Mouse (Mus musculus) hindbrain, embryonic 15.5 days (tissue): Measurements from ENCODE around the gene Dnajb5. TPM values are rescaled to one million over a fixed set of nuclear protein-coding genes. Genes with fewer than 3 reads are reported as not detected.

Experiments
- ATAC-seq: fragments of 200-750 bp; cut with Nextera tagmentation; 2 replicates; pipeline ENCODE4 v1.8.0; 2017; ENCODE audit warnings: low read depth, moderate number of reproducible peaks, moderate TSS enrichment; ENCODE audit not compliant: low FRiP score
- H3K27ac ChIP-seq: fragments of 300-500 bp; sonication (generic); replicated peaks from 2 replicates; pipeline ENCODE4 v1.5.1; 2015; ENCODE audit warnings: mild to moderate bottlenecking, inconsistent platforms
- H3K27me3 ChIP-seq: fragments of 300-500 bp; sonication (generic); 2 replicates; pipeline ENCODE4 v1.6.1; 2015; ENCODE audit warnings: control low read depth, inconsistent platforms
- H3K36me3 ChIP-seq: fragments of 300-500 bp; sonication (generic); 2 replicates; pipeline ENCODE4 v1.6.1; 2015; ENCODE audit warnings: control low read depth, inconsistent platforms
- H3K4me1 ChIP-seq: fragments of 300-500 bp; sonication (generic); replicated peaks from 2 replicates; pipeline ENCODE4 v1.6.1; 2015; ENCODE audit warnings: control low read depth, inconsistent platforms
- H3K4me2 ChIP-seq: fragments of 300-500 bp; sonication (generic); 2 replicates; pipeline ENCODE4 v1.6.1; 2015; ENCODE audit warnings: moderate library complexity, mild to moderate bottlenecking, inconsistent platforms
- H3K4me3 ChIP-seq: fragments of 300-500 bp; sonication (generic); 2 replicates; pipeline ENCODE4 v1.5.1; 2015; ENCODE audit warnings: mild to moderate bottlenecking, inconsistent platforms
- H3K9ac ChIP-seq: fragments of 300-500 bp; sonication (generic); 2 replicates; pipeline ENCODE4 v1.6.1; 2015; ENCODE audit warnings: inconsistent platforms
- H3K9me3 ChIP-seq: fragments of 300-500 bp; sonication (generic); 2 replicates; pipeline ENCODE4 v1.6.1; 2016; ENCODE audit warnings: control low read depth, inconsistent platforms
- WGBS: fragments of 180-500 bp; shearing (Covaris S2); methylation state at CpG from one replicate; pipeline ENCODE4 v1.1.7; 2015; 5-methylcytosine and 5-hydroxymethylcytosine counted together
- polyA plus RNA-seq: library from polyadenylated mRNA; unstranded; fragments of >200 nt; fragmentation: Nextera tagmentation; extraction: Ambion mirVana; gene quantifications from 2 replicates; pipeline ENCODE4 v1.2.1, GENCODE M21; 2015

The Dnajb5 gene
- polyA plus RNA-seq, 1 experiment from 2014 or later: 46.3 TPM

- peaks cover 29% of the 10 kb centered on the region for H3K36me3 ChIP-seq
- H3K9ac ChIP-seq: no peak overlapping the region
- no peak for ATAC-seq
- H3K4me3 ChIP-seq: no peak overlapping the region
- H3K4me2 ChIP-seq: no peak overlapping the region
- no peak overlapping the region for H3K27ac ChIP-seq
- H3K27me3 ChIP-seq: no peaks in the 10 kb centered on the region
- H3K9me3 ChIP-seq: no peaks in the 10 kb centered on the region
- 95% methylated on average over 17 of the region's 17 CpGs for WGBS
- H3K4me1 ChIP-seq: peaks cover 35% of the 10 kb centered on the region
Measured at GRCm38 (mm10) chr4:42956581-42956980, 7.0 kb downstream of the Dnajb5 start.

- peaks cover 28% of the 10 kb centered on the region for H3K4me1 ChIP-seq
- ATAC-seq: no peak
- no peak overlapping the region for H3K4me3 ChIP-seq
- H3K9me3 ChIP-seq: no peaks in the 10 kb centered on the region
- 79% methylated on average over 11 of the region's 11 CpGs for WGBS
- peaks cover 29% of the 10 kb centered on the region for H3K36me3 ChIP-seq
- no peak overlapping the region for H3K9ac ChIP-seq
- H3K27ac ChIP-seq: no peak overlapping the region
- no peaks in the 10 kb centered on the region for H3K27me3 ChIP-seq
- no peak overlapping the region for H3K4me2 ChIP-seq
Measured at GRCm38 (mm10) chr4:42957306-42957705, 7.7 kb downstream of the Dnajb5 start.

GRCm38 (mm10) chr4:42957979-42958378 is 8.4 kb downstream of the Dnajb5 start:
- H3K4me1 ChIP-seq: peaks cover 21% of the 10 kb centered on the region
- ATAC-seq: no peak
- H3K9ac ChIP-seq: no peak overlapping the region
- H3K27ac ChIP-seq: no peak overlapping the region
- no peaks in the 10 kb centered on the region for H3K27me3 ChIP-seq
- peaks cover 29% of the 10 kb centered on the region for H3K36me3 ChIP-seq
- 93% methylated on average over 8 of the region's 8 CpGs for WGBS
- H3K4me3 ChIP-seq: no peak overlapping the region
- H3K4me2 ChIP-seq: no peak overlapping the region
- no peaks in the 10 kb centered on the region for H3K9me3 ChIP-seq

GRCm38 (mm10) chr4:42958942-42959341 is 9.3 kb downstream of the Dnajb5 start:
- ATAC-seq: no peak
- 72% methylated on average over 8 of the region's 8 CpGs for WGBS
- no peak overlapping the region for H3K27ac ChIP-seq

GRCm38 (mm10) chr4:42959382-42959781 is 9.8 kb downstream of the Dnajb5 start:
- no peaks in the 10 kb centered on the region for H3K9me3 ChIP-seq
- peaks cover 29% of the 10 kb centered on the region for H3K36me3 ChIP-seq
- no peak overlapping the region for H3K27ac ChIP-seq
- H3K4me1 ChIP-seq: peaks cover 7% of the 10 kb centered on the region
- no peak overlapping the region for H3K4me2 ChIP-seq
- no peaks in the 10 kb centered on the region for H3K27me3 ChIP-seq
- peak; percentile 21; the same call in 1 of the 2 replicates for ATAC-seq
- no peak overlapping the region for H3K9ac ChIP-seq
- WGBS: 55% methylated on average over 4 of the region's 4 CpGs
- no peak overlapping the region for H3K4me3 ChIP-seq

More at GRCm38 (mm10) chr4:42958942-42959341, 9.3 kb downstream of the Dnajb5 start:
- Histone ChIP-seq H3K9ac (no peak overlapping the region), H3K4me1 (peaks cover 12% of the 10 kb centered on the region), H3K4me2 (no peak overlapping the region), H3K36me3 (peaks cover 29% of the 10 kb centered on the region), H3K4me3 (no peak overlapping the region), H3K27me3 (no peaks in the 10 kb centered on the region), H3K9me3 (no peaks in the 10 kb centered on the region)

- no peak overlapping the region for H3K4me2 ChIP-seq
- H3K27ac ChIP-seq: no peak overlapping the region
- peaks cover 13% of the 10 kb centered on the region for H3K36me3 ChIP-seq
- no peak overlapping the region for H3K9ac ChIP-seq
- no peaks in the 10 kb centered on the region for H3K9me3 ChIP-seq
- 0 out of 2 replicates have a peak, but pooled peaks cover 3% of the 10 kb centered on the region for H3K4me1 ChIP-seq
- WGBS: 24% methylated on average over 4 of the region's 4 CpGs
- no peaks in the 10 kb centered on the region for H3K27me3 ChIP-seq
- ATAC-seq: no peak
- H3K4me3 ChIP-seq: no peak overlapping the region
Measured at GRCm38 (mm10) chr4:42961592-42961991, 12.0 kb downstream of the Dnajb5 start.

- H3K27me3 ChIP-seq: no peaks in the 10 kb centered on the region
- H3K4me2 ChIP-seq: no peak overlapping the region
- no peak overlapping the region for H3K9ac ChIP-seq
- ATAC-seq: no peak
- H3K9me3 ChIP-seq: no peaks in the 10 kb centered on the region
- no peaks in the 10 kb centered on the region for H3K36me3 ChIP-seq
- no peak overlapping the region for H3K4me3 ChIP-seq
- H3K4me1 ChIP-seq: 0 out of 2 replicates have a peak, but pooled peaks cover 3% of the 10 kb centered on the region
- H3K27ac ChIP-seq: no peak overlapping the region
- WGBS: 97% methylated on average over 2 of the region's 2 CpGs
Measured at GRCm38 (mm10) chr4:42963480-42963879, 13.9 kb downstream of the Dnajb5 start.

- Histone ChIP-seq H3K4me3 (no peak overlapping the region), H3K36me3 (no peaks in the 10 kb centered on the region), H3K27ac (no peak overlapping the region), H3K4me1 (0 out of 2 replicates have a peak, but pooled peaks cover 3% of the 10 kb centered on the region), H3K27me3 (no peaks in the 10 kb centered on the region), H3K4me2 (peak overlapping the region; percentile 35), H3K9ac (no peak overlapping the region), H3K9me3 (no peaks in the 10 kb centered on the region)
- WGBS: 17% methylated on average over 12 of the region's 12 CpGs
- peak; percentile 36 for ATAC-seq
Measured at GRCm38 (mm10) chr4:42965039-42965719, 15.6 kb downstream of the Dnajb5 start.

GRCm38 (mm10) chr4:42969304-42969703 is 19.7 kb downstream of the Dnajb5 start, which contains the start of gene 1700022I11Rik:
Gene 1700022I11Rik (plus strand): TSS chr4:42969604.
- no peak within 1 kb of the TSS for H3K4me3 ChIP-seq
- no peak for ATAC-seq
- no peak within 1 kb of the TSS for H3K4me2 ChIP-seq
- H3K4me1 ChIP-seq: 0 out of 2 replicates have a peak, but pooled peaks cover 3% of the 10 kb centered on the region
- no peaks in the 10 kb centered on the region for H3K9me3 ChIP-seq
- H3K27me3 ChIP-seq: no peaks in the 10 kb centered on the region
- no peak within 1 kb of the TSS for H3K27ac ChIP-seq
- 93% methylated on average over 4 of the region's 4 CpGs for WGBS
- H3K9ac ChIP-seq: no peak within 1 kb of the TSS
- H3K36me3 ChIP-seq: no peaks in the 10 kb centered on the region

GRCm38 (mm10) chr4:42972952-42973351 is 23.3 kb downstream of the Dnajb5 start:
- 83% methylated on average over 4 of the region's 4 CpGs for WGBS
- Histone ChIP-seq H3K4me2 (no peak overlapping the region), H3K4me3 (no peak overlapping the region), H3K27ac (no peak overlapping the region), H3K36me3 (peaks cover 13% of the 10 kb centered on the region), H3K9me3 (no peaks in the 10 kb centered on the region), H3K4me1 (no peaks in the 10 kb centered on the region), H3K27me3 (no peaks in the 10 kb centered on the region), H3K9ac (no peak overlapping the region)
- no peak for ATAC-seq

- H3K27me3 ChIP-seq: no peaks in the 10 kb centered on the region
- H3K4me3 ChIP-seq: no peak overlapping the region
- H3K27ac ChIP-seq: no peak overlapping the region
- H3K4me2 ChIP-seq: no peak overlapping the region
- no peaks in the 10 kb centered on the region for H3K4me1 ChIP-seq
- H3K9ac ChIP-seq: no peak overlapping the region
- no peaks in the 10 kb centered on the region for H3K9me3 ChIP-seq
- 81% methylated on average over 5 of the region's 5 CpGs for WGBS
- peaks cover 22% of the 10 kb centered on the region for H3K36me3 ChIP-seq
- no peak for ATAC-seq
Measured at GRCm38 (mm10) chr4:42973868-42974267, 24.3 kb downstream of the Dnajb5 start.

GRCm38 (mm10) chr4:42978062-42978461 is 28.4 kb downstream of the Dnajb5 start:
- H3K27ac ChIP-seq: no peak overlapping the region
- no peaks in the 10 kb centered on the region for H3K9me3 ChIP-seq
- 94% methylated on average over 4 of the region's 4 CpGs for WGBS
- no peak overlapping the region for H3K4me2 ChIP-seq
- ATAC-seq: no peak
- H3K4me3 ChIP-seq: no peak overlapping the region
- peaks cover 51% of the 10 kb centered on the region for H3K36me3 ChIP-seq
- no peaks in the 10 kb centered on the region for H3K4me1 ChIP-seq
- no peaks in the 10 kb centered on the region for H3K27me3 ChIP-seq
- H3K9ac ChIP-seq: no peak overlapping the region
